Mouse (Mus musculus): ENCODE data around the gene Ift140. TPM values are rescaled to one million over a fixed set of nuclear protein-coding genes. Genes with fewer than 3 reads are reported as not detected.

Gene Ift140
- polyA plus RNA-seq, 1 experiment from 2014 or later = 18.7 TPM

- no peaks in the 10 kb centered on the region for H3K4me1 ChIP-seq (ENCODE audit: control insufficient read depth, insufficient read depth, low read length)
- no peaks in the 10 kb centered on the region for H3K9me3 ChIP-seq (ENCODE audit: control insufficient read depth, low read depth, low read length)
- no peak overlapping the region for H3K4me2 ChIP-seq (replicated peaks; ENCODE audit: low read depth, low read length)
- no peak overlapping the region for H3K4me3 ChIP-seq (ENCODE audit: low read depth, low read length)
- no peak overlapping the region for H3K9ac ChIP-seq (replicated peaks; ENCODE audit: low read depth, low read length)
- no peak overlapping the region for H3K27ac ChIP-seq (ENCODE audit: low read length)
- 77% methylated on average over 12 of the region's 12 CpGs for WGBS
- peaks cover 11% of the 10 kb centered on the region for H3K36me3 ChIP-seq (ENCODE audit: control insufficient read depth, insufficient read depth, low read length)
- ATAC-seq (ENCODE audit: insufficient number of reproducible peaks, insufficient read depth, low FRiP score, low read depth) = no peak
- H3K27me3 ChIP-seq (ENCODE audit: control insufficient read depth, insufficient read depth, low read length) = no peaks in the 10 kb centered on the region
These were observed 48.0 kb downstream of the Ift140 start for GRCm38 (mm10) chr17:25063872-25064271.

- H3K27ac ChIP-seq (ENCODE audit: low read length) = no peak overlapping the region
These were observed 48.5 kb downstream of the Ift140 start for GRCm38 (mm10) chr17:25064351-25064750.

GRCm38 (mm10) chr17:25065189-25065588 is 49.3 kb downstream of the Ift140 start:
- no peaks in the 10 kb centered on the region for H3K9me3 ChIP-seq (ENCODE audit: control insufficient read depth, low read depth, low read length)
- no peak overlapping the region for H3K4me2 ChIP-seq (replicated peaks; ENCODE audit: low read depth, low read length)
- peaks cover 14% of the 10 kb centered on the region; the same call in 1 of the 2 replicates for H3K36me3 ChIP-seq (ENCODE audit: control insufficient read depth, insufficient read depth, low read length)
- no peaks in the 10 kb centered on the region for H3K4me1 ChIP-seq (ENCODE audit: control insufficient read depth, insufficient read depth, low read length)
- ATAC-seq (ENCODE audit: insufficient number of reproducible peaks, insufficient read depth, low FRiP score, low read depth) = no peak
- WGBS = 85% methylated on average over 3 of the region's 3 CpGs
- no peak overlapping the region for H3K9ac ChIP-seq (replicated peaks; ENCODE audit: low read depth, low read length)
- H3K4me3 ChIP-seq (ENCODE audit: low read depth, low read length) = no peak overlapping the region
- H3K27me3 ChIP-seq (ENCODE audit: control insufficient read depth, insufficient read depth, low read length) = no peaks in the 10 kb centered on the region
- no peak overlapping the region for H3K27ac ChIP-seq (ENCODE audit: low read length)

More at GRCm38 (mm10) chr17:25064351-25064750, 48.5 kb downstream of the Ift140 start:
- Histone ChIP-seq H3K9ac (replicated peaks; ENCODE audit: low read depth, low read length) (no peak overlapping the region), H3K27me3 (ENCODE audit: control insufficient read depth, insufficient read depth, low read length) (no peaks in the 10 kb centered on the region), H3K36me3 (ENCODE audit: control insufficient read depth, insufficient read depth, low read length) (peaks cover 12% of the 10 kb centered on the region), H3K4me2 (replicated peaks; ENCODE audit: low read depth, low read length) (no peak overlapping the region), H3K9me3 (ENCODE audit: control insufficient read depth, low read depth, low read length) (no peaks in the 10 kb centered on the region), H3K4me3 (ENCODE audit: low read depth, low read length) (no peak overlapping the region), H3K4me1 (ENCODE audit: control insufficient read depth, insufficient read depth, low read length) (no peaks in the 10 kb centered on the region)
- no peak for ATAC-seq (ENCODE audit: insufficient number of reproducible peaks, insufficient read depth, low FRiP score, low read depth)
- WGBS = 75% methylated on average over 9 of the region's 9 CpGs

- Histone ChIP-seq H3K4me3 (ENCODE audit: low read depth, low read length) (no peak overlapping the region), H3K36me3 (ENCODE audit: control insufficient read depth, insufficient read depth, low read length) (peaks cover 14% of the 10 kb centered on the region; the same call in 1 of the 2 replicates), H3K9ac (replicated peaks; ENCODE audit: low read depth, low read length) (no peak overlapping the region), H3K4me2 (replicated peaks; ENCODE audit: low read depth, low read length) (no peak overlapping the region), H3K4me1 (ENCODE audit: control insufficient read depth, insufficient read depth, low read length) (no peaks in the 10 kb centered on the region), H3K27me3 (ENCODE audit: control insufficient read depth, insufficient read depth, low read length) (no peaks in the 10 kb centered on the region), H3K9me3 (ENCODE audit: control insufficient read depth, low read depth, low read length) (no peaks in the 10 kb centered on the region), H3K27ac (ENCODE audit: low read length) (peak overlapping the region; percentile 21; the same call in 1 of the 2 replicates)
- no peak for ATAC-seq (ENCODE audit: insufficient number of reproducible peaks, insufficient read depth, low FRiP score, low read depth)
- 94% methylated on average over 7 of the region's 7 CpGs for WGBS
These were observed 50.7 kb downstream of the Ift140 start for GRCm38 (mm10) chr17:25066595-25066994.

- H3K27me3 ChIP-seq (ENCODE audit: control insufficient read depth, insufficient read depth, low read length) = no peaks in the 10 kb centered on the region
- no peak overlapping the region for H3K4me2 ChIP-seq (replicated peaks; ENCODE audit: low read depth, low read length)
- peaks cover 14% of the 10 kb centered on the region; the same call in 1 of the 2 replicates for H3K36me3 ChIP-seq (ENCODE audit: control insufficient read depth, insufficient read depth, low read length)
- no peaks in the 10 kb centered on the region for H3K9me3 ChIP-seq (ENCODE audit: control insufficient read depth, low read depth, low read length)
- H3K9ac ChIP-seq (replicated peaks; ENCODE audit: low read depth, low read length) = no peak overlapping the region
- ATAC-seq (ENCODE audit: insufficient number of reproducible peaks, insufficient read depth, low FRiP score, low read depth) = no peak
- H3K27ac ChIP-seq (ENCODE audit: low read length) = peak overlapping the region; percentile 41; the same call in 1 of the 2 replicates
- 65% methylated on average over 8 of the region's 8 CpGs for WGBS
- no peak overlapping the region for H3K4me3 ChIP-seq (ENCODE audit: low read depth, low read length)
- H3K4me1 ChIP-seq (ENCODE audit: control insufficient read depth, insufficient read depth, low read length) = no peaks in the 10 kb centered on the region
These were observed 51.6 kb downstream of the Ift140 start for GRCm38 (mm10) chr17:25067442-25067851.

- H3K4me2 ChIP-seq (replicated peaks; ENCODE audit: low read depth, low read length) = no peak overlapping the region
- peaks cover 14% of the 10 kb centered on the region; the same call in 1 of the 2 replicates for H3K36me3 ChIP-seq (ENCODE audit: control insufficient read depth, insufficient read depth, low read length)
- 76% methylated on average over 2 of the region's 2 CpGs for whole genome bisulfite sequencing
- H3K27me3 ChIP-seq (ENCODE audit: control insufficient read depth, insufficient read depth, low read length) = no peaks in the 10 kb centered on the region
- H3K9ac ChIP-seq (replicated peaks; ENCODE audit: low read depth, low read length) = no peak overlapping the region
- no peaks in the 10 kb centered on the region for H3K4me1 ChIP-seq (ENCODE audit: control insufficient read depth, insufficient read depth, low read length)
- no peak overlapping the region for H3K27ac ChIP-seq (ENCODE audit: low read length)
- no peaks in the 10 kb centered on the region for H3K9me3 ChIP-seq (ENCODE audit: control insufficient read depth, low read depth, low read length)
- no peak for ATAC-seq (ENCODE audit: insufficient number of reproducible peaks, insufficient read depth, low FRiP score, low read depth)
- no peak overlapping the region for H3K4me3 ChIP-seq (ENCODE audit: low read depth, low read length)
These were observed 52.8 kb downstream of the Ift140 start for GRCm38 (mm10) chr17:25068690-25069089.

- Histone ChIP-seq H3K9ac (replicated peaks; ENCODE audit: low read depth, low read length) (no peak overlapping the region), H3K9me3 (ENCODE audit: control insufficient read depth, low read depth, low read length) (no peaks in the 10 kb centered on the region), H3K27me3 (ENCODE audit: control insufficient read depth, insufficient read depth, low read length) (no peaks in the 10 kb centered on the region), H3K27ac (ENCODE audit: low read length) (no peak overlapping the region), H3K36me3 (ENCODE audit: control insufficient read depth, insufficient read depth, low read length) (no peaks in the 10 kb centered on the region), H3K4me1 (ENCODE audit: control insufficient read depth, insufficient read depth, low read length) (peaks cover 21% of the 10 kb centered on the region), H3K4me3 (ENCODE audit: low read depth, low read length) (no peak overlapping the region), H3K4me2 (replicated peaks; ENCODE audit: low read depth, low read length) (peak overlapping the region; percentile 34; the same call in 1 of the 2 replicates)
- ATAC-seq (ENCODE audit: insufficient number of reproducible peaks, insufficient read depth, low FRiP score, low read depth) = no peak
- WGBS = 92% methylated on average over 4 of the region's 4 CpGs
These were observed 61.0 kb downstream of the Ift140 start for GRCm38 (mm10) chr17:25076906-25077305.

GRCm38 (mm10) chr17:25077771-25078372 is 62.0 kb downstream of the Ift140 start:
- Histone ChIP-seq H3K4me1 (ENCODE audit: control insufficient read depth, insufficient read depth, low read length) (peaks cover 30% of the 10 kb centered on the region), H3K4me2 (replicated peaks; ENCODE audit: low read depth, low read length) (peak overlapping the region; percentile 34), H3K36me3 (ENCODE audit: control insufficient read depth, insufficient read depth, low read length) (no peaks in the 10 kb centered on the region), H3K4me3 (ENCODE audit: low read depth, low read length) (peak overlapping the region; percentile 25; the same call in 1 of the 2 replicates), H3K27ac (ENCODE audit: low read length) (peak overlapping the region; percentile 71; the same call in 1 of the 2 replicates), H3K27me3 (ENCODE audit: control insufficient read depth, insufficient read depth, low read length) (no peaks in the 10 kb centered on the region), H3K9ac (replicated peaks; ENCODE audit: low read depth, low read length) (no peak overlapping the region), H3K9me3 (ENCODE audit: control insufficient read depth, low read depth, low read length) (no peaks in the 10 kb centered on the region)
- ATAC-seq (ENCODE audit: insufficient number of reproducible peaks, insufficient read depth, low FRiP score, low read depth) = no peak; the same call in 1 of the 2 replicates
- 58% methylated on average over 13 of the region's 13 CpGs for WGBS
